Mouse (Mus musculus) testis, postnatal 14 days (tissue): ENCODE measurements around the gene Capn10.

Experiments used
- DNase-seq: peaks from one replicate; pipeline ENCODE4 v3.0.0; 2021; ENCODE audit warnings: low spot score

Gene Capn10

DNA sequence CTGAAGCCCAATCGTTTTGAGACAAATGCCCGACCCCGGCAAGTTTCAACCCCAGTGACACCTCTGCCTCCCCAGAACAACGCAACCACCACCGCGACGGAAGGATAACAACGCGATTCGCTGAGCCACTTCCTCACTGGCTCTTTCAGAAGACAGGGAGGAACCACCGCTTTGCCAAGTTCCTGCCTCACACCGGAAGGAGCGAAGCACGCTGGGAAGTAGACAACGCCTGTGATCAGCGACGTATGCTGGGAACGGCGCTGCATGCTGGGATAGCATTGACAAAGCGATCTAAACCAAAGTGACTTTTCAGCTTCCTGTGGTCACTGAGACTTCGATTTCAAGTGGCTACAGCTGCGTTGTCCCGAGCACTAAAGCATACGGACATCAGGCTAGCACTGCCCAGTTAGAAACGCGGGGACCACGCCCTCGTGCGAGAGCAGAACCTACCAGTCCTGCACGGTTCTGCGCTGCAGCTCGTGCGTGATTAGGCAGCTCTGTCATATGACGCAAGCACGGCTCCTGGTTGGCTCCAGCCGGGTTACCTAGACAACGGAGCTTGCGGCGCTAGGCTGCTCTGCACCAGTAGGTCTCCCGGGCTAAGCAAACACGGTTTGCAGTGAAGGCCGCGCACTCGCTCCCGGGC is at the start of gene Capn10:
Gene Capn10 (plus strand): TSS at position 195 of the 646 bp plus-strand sequence.
- peak; percentile 90 for DNase-seq

DNA sequence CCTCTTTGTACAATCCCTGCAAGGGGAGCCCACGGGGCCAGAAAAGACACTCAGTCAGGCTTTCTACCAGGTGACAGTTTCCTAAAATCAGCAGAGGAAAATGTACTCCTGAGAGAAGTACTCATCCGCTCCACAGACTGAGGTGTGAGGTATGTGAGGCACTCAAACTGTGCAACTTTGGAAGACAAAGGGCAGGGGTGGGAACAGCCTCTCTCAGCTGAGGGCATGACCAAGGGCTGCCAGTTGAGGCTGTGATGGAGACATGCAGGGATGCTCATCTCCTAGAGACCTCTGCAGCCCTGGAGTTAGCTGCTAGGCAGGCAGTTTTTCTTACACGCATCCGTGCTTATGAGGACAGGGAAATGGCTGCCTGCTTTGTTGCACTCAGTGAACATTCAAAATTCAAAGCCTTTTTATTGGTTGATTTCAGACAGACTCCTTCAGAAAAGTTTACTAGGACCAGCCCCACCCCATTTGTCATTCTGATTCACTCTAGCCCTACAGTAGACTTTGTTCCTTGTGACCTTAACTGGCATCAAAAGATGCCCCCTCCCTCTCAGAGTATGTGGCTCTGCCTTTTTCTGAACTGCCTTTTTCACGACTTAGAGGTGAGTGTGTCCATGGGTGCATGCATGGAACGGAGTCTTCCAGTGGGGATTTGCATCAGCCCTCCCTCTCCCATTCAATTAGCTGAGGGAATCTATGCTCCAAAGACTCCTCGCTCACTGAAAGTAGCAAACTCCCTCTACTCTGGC is 45.1 kb upstream of the Capn10 start:
- DNase-seq, result no peak

- no peak for DNase-seq
Measured at GRCm38 (mm10) chr1:92892791-92893190, 41.4 kb upstream of the Capn10 start.

DNA sequence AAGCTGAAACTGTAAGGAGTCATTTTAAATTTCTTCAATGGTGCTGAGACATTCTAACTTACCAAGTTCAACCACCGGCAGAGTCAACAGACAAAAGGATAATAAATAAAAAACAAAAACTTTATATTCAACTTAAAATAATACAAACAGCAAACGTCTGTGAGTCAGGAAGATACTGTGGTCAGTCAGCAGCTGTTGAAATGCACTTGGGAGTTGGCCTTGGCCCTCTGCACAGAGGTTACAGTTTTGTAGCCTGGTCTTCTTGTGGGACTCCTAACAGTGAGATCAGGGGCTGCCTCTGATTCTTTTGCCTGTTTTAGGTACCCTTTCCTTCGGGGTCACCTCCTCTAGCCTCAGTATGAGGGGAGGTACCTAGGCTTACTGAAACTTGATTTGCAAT is 40.3 kb upstream of the Capn10 start:
- no peak for DNase-seq

DNA sequence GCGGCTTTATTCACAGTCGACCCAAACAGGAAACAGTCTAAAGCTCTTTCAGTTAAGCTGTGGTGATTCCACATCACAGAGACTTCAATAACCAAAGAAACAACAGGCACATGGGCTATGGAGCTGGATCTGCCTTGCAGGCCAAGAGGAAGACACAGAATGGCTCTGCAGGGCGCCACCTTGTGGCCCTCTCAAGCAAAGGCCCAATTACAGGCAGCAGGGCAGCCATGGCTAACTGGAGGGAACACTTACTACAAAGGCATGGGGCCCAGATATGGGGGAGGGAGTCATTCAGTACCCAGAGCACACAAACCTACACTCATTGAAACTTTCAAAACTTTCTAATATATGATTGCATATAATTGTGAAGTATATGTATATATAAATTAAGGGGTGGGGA is 39.1 kb upstream of the Capn10 start:
- peak; percentile 71 for DNase-seq

DNA sequence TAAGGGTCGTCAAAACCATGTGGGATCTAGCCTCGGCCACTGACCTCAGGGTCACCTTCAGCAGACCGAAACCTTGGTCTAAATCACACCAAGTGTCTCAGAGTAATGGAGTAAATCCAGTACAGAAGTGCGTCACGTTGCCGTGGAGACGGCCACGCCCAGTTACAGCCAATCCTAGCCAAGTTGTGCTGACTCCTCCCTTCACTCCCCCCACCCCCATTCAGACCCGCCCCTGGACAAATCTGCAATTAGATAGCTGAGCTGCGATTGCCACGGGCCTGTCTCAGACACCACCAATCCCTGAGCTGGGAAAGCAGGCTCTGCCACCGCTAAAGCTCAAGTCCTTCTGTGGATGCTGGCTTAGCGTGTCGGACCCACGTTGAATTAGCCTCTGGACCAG is 31.4 kb upstream of the Capn10 start, which contains the start of gene Ankmy1:
Gene Ankmy1 (minus strand): TSS at position 121 of the 400 bp plus-strand sequence.
- DNase-seq, result no peak

DNA sequence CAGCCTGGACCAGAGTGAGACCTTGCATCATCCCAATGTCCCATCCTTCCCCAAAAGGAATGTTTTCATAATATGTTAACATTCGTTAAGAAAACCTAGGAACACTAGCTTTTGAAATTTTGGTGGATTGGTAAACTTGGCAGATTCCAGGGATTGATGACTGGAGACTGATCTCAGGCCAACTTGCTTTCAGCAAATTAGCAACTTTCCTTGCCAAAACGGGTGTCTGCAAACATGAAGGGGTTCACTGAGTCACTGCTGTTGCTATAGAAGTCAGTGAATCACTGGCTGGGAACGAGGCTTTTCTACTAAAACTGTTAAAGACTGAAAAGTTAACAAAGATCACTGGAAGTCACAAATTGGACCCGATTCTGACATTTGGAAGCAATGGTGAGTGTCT is 30.5 kb upstream of the Capn10 start:
- DNase-seq, result no peak

- DNase-seq, result no peak
Measured at GRCm38 (mm10) chr1:92905703-92906310, 28.4 kb upstream of the Capn10 start.

DNA sequence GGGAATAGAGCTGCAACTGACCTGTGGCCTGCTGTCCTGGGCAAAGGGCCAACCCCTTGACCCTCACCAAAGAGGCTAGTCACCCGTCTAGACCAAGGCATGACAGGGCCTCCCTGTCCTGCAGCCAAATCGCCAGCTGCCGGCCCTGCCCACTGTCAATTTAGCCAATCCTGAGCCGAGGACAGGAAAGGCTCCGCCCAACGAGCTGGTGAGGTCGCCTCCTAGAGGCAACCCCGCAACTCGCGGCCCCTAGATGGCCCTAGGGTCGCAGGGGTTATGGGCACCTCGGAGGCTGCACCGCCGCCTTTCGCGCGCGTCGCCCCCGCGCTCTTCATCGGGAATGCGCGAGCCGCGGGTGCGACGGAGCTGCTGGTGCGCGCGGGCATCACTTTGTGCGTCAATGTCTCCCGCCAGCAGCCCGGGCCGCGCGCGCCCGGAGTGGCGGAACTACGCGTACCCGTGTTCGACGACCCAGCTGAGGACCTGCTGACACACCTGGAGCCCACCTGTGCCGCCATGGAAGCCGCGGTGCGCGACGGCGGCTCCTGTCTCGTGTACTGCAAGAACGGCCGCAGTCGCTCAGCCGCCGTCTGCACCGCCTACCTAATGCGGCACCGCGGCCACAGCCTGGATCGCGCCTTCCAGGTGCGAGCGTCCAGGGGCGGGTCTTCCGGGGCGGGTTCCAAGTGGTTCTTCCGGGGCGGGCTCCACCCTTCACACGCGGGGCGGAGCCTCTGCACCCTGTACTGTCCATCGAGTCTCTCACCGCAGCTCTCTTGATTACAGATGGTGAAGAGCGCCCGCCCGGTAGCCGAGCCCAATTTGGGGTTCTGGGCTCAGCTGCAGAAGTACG is 27.2 kb upstream of the Capn10 start, which contains the start of gene Dusp28:
Gene Dusp28 (plus strand): TSS at position 203 of the 853 bp plus-strand sequence.
- peak; percentile 89 for DNase-seq

DNA sequence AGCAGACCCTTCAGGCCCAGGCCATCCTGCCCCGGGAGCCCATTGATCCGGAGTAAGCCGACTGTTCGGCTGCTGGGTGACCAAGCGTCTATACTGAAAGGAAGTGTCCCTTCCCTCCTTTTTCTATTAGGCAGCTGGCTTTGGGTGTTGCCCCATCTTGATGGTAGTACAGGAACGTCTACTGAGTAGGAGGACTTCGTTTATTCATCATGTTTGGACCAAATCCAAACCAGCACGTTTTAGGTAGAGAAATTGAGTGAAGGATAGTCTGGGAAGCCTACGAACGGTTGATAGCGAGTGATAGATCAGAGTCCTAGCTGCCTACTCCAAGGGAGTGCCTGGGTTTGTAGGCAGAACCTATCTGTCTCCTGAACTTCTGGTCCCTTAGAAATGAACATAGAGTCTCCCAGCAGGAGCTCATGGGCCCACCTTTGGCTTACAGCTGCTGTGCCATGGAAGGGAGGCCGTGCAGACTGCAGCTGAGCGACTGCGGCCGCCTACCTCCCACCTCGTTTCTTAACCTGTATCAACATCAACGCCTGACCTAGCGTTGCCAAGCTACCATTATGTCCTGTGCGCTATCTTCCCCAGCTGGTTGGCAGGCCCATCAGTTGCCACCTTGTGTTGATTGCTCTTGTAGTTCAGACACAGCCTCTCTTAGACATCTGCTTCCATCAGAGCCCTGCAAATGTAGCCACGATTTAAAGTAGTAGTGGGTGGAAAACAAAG is 26.4 kb upstream of the Capn10 start:
- no peak for DNase-seq

GRCm38 (mm10) chr1:92908664-92909063 is 25.5 kb upstream of the Capn10 start:
- no peak for DNase-seq

DNA sequence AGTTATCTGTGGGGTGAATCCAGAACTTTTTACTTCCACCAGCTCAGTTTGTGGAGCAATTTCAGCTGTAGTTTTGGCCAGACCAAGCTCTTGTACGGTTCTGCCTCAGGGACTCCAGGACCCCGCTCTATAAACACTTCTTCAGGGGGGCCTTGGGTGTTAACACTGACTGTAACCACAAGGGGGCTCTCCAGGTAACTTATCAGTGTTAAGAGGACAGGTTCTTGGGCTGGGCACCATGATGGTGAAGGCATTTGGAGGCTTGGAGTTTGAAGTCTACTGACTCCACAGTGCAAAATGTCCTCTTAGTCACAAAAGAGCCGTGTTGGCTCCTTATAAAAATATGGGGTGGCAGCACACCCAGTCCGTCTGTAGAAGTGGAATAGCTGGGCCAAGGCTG is 25.1 kb upstream of the Capn10 start:
- no peak for DNase-seq

DNA sequence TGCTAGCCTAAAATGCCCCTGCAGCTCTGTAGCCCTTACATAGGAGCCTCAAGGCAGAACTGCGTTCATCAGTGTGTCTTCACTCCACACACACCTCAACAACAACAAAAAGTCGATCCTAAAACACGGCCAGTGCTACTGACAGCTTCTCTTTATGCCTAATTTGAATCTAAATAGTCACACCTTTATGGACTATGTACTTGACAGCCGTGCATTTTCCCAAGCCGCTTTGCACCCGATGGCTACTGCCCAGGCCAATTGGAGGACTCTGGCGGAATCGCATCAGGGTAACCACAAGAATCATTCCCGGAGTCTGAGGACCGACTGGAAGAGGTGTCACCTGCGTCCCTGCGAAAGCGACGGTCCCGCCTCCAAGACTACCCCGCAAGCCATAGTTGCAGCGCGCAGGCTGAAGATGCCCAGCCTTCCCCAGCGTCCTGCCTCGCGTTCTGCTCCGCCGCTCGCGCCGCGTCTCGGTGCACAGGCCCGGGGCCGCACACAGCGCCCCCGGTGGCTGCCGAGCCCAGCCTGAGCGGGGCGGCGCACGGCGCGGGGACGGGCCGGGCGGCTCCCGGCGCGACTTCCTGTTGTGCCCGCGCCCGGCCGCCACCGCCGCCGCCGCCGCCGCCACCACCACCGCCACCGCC is 23.8 kb upstream of the Capn10 start, which contains the start of gene Rnpepl1:
Gene Rnpepl1 (plus strand): TSS at position 545 of the 647 bp plus-strand sequence.
- DNase-seq, result no peak

- DNase-seq, result peak; percentile 56
Measured at GRCm38 (mm10) chr1:92910925-92911720, 23.1 kb upstream of the Capn10 start.

DNA sequence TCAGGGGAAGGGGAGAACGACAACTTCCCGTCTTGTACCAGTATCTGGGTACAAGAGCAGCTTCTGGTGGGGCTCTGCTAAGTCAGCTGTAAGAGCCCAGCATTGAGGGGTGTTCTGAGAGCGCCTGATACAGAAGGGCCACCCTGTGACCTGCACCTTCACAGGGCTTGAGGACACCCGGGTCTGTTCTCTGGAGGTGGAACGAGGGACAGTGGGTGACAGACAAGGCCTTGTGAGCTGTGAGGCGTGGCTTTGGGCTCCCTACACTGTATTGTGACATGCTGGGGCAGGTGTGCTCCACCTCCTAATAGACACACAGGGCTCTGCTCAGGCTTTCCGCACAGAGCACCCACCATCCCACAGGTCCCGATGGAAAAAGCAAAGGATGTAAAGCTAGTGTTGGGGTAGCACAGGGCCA is 22.4 kb upstream of the Capn10 start:
- no peak for DNase-seq

- DNase-seq, result no peak
Measured at GRCm38 (mm10) chr1:92912286-92912685, 21.9 kb upstream of the Capn10 start.

DNA sequence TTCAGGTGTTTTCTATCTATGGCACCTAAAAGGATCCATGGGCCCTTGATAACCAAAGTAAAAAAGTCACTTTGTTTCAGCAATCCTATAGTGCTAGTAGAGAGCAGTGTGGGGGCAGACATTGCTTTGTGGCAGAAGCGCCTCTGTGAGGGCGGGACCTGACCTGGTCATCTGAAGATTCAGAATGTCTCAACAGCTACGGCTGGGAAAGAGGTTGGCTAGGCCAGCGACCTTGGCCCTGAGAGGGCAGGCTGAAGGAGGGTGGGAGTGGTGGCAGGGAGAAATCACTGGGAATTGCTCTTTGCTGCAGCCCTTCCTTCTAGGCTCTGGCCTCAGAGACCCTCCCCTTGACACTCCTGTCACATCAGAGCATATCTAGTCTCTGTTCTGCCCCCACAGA is 19.9 kb upstream of the Capn10 start:
- DNase-seq, result peak; percentile 80

- no peak for DNase-seq
Measured at GRCm38 (mm10) chr1:92914993-92915392, 19.2 kb upstream of the Capn10 start.

GRCm38 (mm10) chr1:92916725-92917124 is 17.5 kb upstream of the Capn10 start:
- DNase-seq, result no peak

GRCm38 (mm10) chr1:92919151-92919550 is 15.0 kb upstream of the Capn10 start:
- no peak for DNase-seq
